Mouse (Mus musculus) lung, adult 18-20 months (tissue): ENCODE results near the gene Triobp.

ENCODE experiments used
- DNase-seq, 2 experiments: peaks; one replicate each; pipeline ENCODE4 v3.0.0; 2022; ENCODE audit warnings: mixed read lengths in 2 of 2

The Triobp gene

GRCm38 (mm10) chr15:78947657-78948056 lies at the start of gene Triobp:
Triobp (plus strand) TSS chr15:78947724.
- peak; percentile 90 to 93 for DNase-seq

GRCm38 (mm10) chr15:78898507-78899001 lies 49.0 kb upstream of the Triobp start:
- DNase-seq = no peak

- DNase-seq = no peak
These were observed 48.1 kb upstream of the Triobp start, which contains the start of gene Gm49510 for GRCm38 (mm10) chr15:78899409-78899739. Gm49510 (plus strand) TSS chr15:78899667.

GRCm38 (mm10) chr15:78899740-78900584 lies 47.6 kb upstream of the Triobp start, which contains the start of gene Sh3bp1:
Sh3bp1 (plus strand) TSS chr15:78899768.
- peak; percentile 71 to 76 for DNase-seq

- DNase-seq = peak in 1 of 2 experiments; percentile 48
These were observed 46.7 kb upstream of the Triobp start for GRCm38 (mm10) chr15:78900585-78901421.

- no peak for DNase-seq
These were observed 46.1 kb upstream of the Triobp start for GRCm38 (mm10) chr15:78901422-78901789.

- peak; percentile 74 to 82 for DNase-seq
These were observed 44.3 kb upstream of the Triobp start for GRCm38 (mm10) chr15:78903243-78903642.

GRCm38 (mm10) chr15:78908399-78908798 lies 39.1 kb upstream of the Triobp start:
- no peak for DNase-seq

GRCm38 (mm10) chr15:78908982-78909381 lies 38.5 kb upstream of the Triobp start:
- no peak for DNase-seq

GRCm38 (mm10) chr15:78912040-78912439 lies 35.5 kb upstream of the Triobp start:
- DNase-seq = peak in 1 of 2 experiments; percentile 41

- DNase-seq = peak; percentile 92 to 93
These were observed 33.9 kb upstream of the Triobp start, which contains the start of gene Pdxp for GRCm38 (mm10) chr15:78913632-78914090. Pdxp (plus strand) TSS chr15:78913919.

GRCm38 (mm10) chr15:78914091-78914822 lies 33.3 kb upstream of the Triobp start:
- DNase-seq = no peak

- DNase-seq = no peak
These were observed 32.5 kb upstream of the Triobp start for GRCm38 (mm10) chr15:78914823-78915659.

- peak; percentile 64 for DNase-seq
These were observed 31.9 kb upstream of the Triobp start for GRCm38 (mm10) chr15:78915660-78916017.

- DNase-seq = no peak
These were observed 31.3 kb upstream of the Triobp start for GRCm38 (mm10) chr15:78916052-78916826.

- no peak for DNase-seq
These were observed 29.4 kb upstream of the Triobp start for GRCm38 (mm10) chr15:78918126-78918525.

GRCm38 (mm10) chr15:78919914-78920313 lies 27.6 kb upstream of the Triobp start:
- DNase-seq = no peak

- DNase-seq = no peak
These were observed 24.8 kb upstream of the Triobp start for GRCm38 (mm10) chr15:78922700-78923099.

- no peak for DNase-seq
These were observed 23.9 kb upstream of the Triobp start for GRCm38 (mm10) chr15:78923585-78923984.

GRCm38 (mm10) chr15:78925129-78925528 lies 22.4 kb upstream of the Triobp start:
- no peak for DNase-seq
